8 mouse cellular contexts compared by ENCODE assay signal in genomic region chr8:104442299-104443124, GRCm38 (mm10). TPM values are rescaled to one million over a fixed set of nuclear protein-coding genes. Genes with fewer than 3 reads are reported as not detected.
A peak's percentile ranks its signal among the peaks of the same experiment; 100 is the strongest.
DNase-seq lines count a peak whose midpoint lies in the region; ATAC-seq and TF ChIP-seq lines count a peak whose summit lies in the region.

Dync1li2 (minus strand) TSS chr8:104443047.

- H3K4me3 ChIP-seq in C2C12 (ENCODE audit: insufficient read depth, poor library complexity, severe bottlenecking): peak within 1 kb of the TSS; percentile 79
- peak within 1 kb of the TSS; percentile 70 for H3K4me3 ChIP-seq in erythroblast, embryonic 14.5 days (replicated peaks)
- H3K4me3 ChIP-seq in heart, embryonic 12.5 days: peak within 1 kb of the TSS; percentile 77
- peak within 1 kb of the TSS; percentile 96 for H3K4me3 ChIP-seq in kidney, postnatal 0 days (replicated peaks; ENCODE audit: low read depth, low read length)
- peak within 1 kb of the TSS; percentile 89 for H3K4me3 ChIP-seq in liver, embryonic 12.5 days
- peak within 1 kb of the TSS; percentile 92 for H3K4me3 ChIP-seq in stomach, embryonic 15.5 days (replicated peaks)

- peaks cover 31% of the 10 kb centered on the region for H3K79me3 ChIP-seq in C2C12 (ENCODE audit: low read depth)

- peak; percentile 96 for DNase-seq in brain, embryonic 14.5 days (ENCODE audit: low read depth)
- peak; percentile 95 for DNase-seq in kidney, postnatal 0 days (ENCODE audit: low spot score)
- DNase-seq in natural killer cell, adult 2 months (ENCODE audit: low spot score in 2 of 2): peak; percentile 88 to 92

- H3K9me3 ChIP-seq in erythroblast, embryonic 14.5 days (ENCODE audit: control insufficient read depth, low read length): no peaks in the 10 kb centered on the region
- H3K9me3 ChIP-seq in heart, embryonic 12.5 days (replicated peaks): no peaks in the 10 kb centered on the region
- no peaks in the 10 kb centered on the region for H3K9me3 ChIP-seq in kidney, postnatal 0 days (replicated peaks; ENCODE audit: low read length)
- H3K9me3 ChIP-seq in liver, embryonic 12.5 days (replicated peaks): no peaks in the 10 kb centered on the region
- H3K9me3 ChIP-seq in stomach, embryonic 15.5 days: no peaks in the 10 kb centered on the region

- peak within 1 kb of the TSS; percentile 86 for H3K9ac ChIP-seq in heart, embryonic 12.5 days
- H3K9ac ChIP-seq in kidney, postnatal 0 days (ENCODE audit: low read depth, low read length): peak within 1 kb of the TSS; percentile 93
- H3K9ac ChIP-seq in liver, embryonic 12.5 days: peak within 1 kb of the TSS; percentile 77
- peak within 1 kb of the TSS; percentile 80 for H3K9ac ChIP-seq in stomach, embryonic 15.5 days

- under 1% methylated on average over 75 of the region's 75 CpGs for WGBS in heart, embryonic 12.5 days
- under 1% methylated on average over 75 of the region's 75 CpGs for WGBS in kidney, postnatal 0 days
- WGBS in liver, embryonic 12.5 days (ENCODE audit: insufficient replicate concordance): under 1% methylated on average over 75 of the region's 75 CpGs
- under 1% methylated on average over 75 of the region's 75 CpGs for WGBS in stomach, embryonic 15.5 days

- ATAC-seq in heart, embryonic 12.5 days (ENCODE audit: insufficient number of reproducible peaks, low FRiP score): peak; percentile 91
- peak; percentile 85 for ATAC-seq in kidney, postnatal 0 days (replicated peaks; ENCODE audit: low FRiP score, low read depth)
- peak; percentile 89 for ATAC-seq in liver, embryonic 12.5 days
- ATAC-seq in stomach, embryonic 15.5 days (ENCODE audit: insufficient read depth, low FRiP score, low read depth): peak; percentile 84

- TF ChIP-seq CTCF in C2C12 (IDR thresholded peaks at IDR 0.05; ENCODE audit: control insufficient read depth, insufficient read depth, insufficient read length): peak; percentile 93
- peak; percentile 91 for TF ChIP-seq CTCF in brain, embryonic 14.5 days (IDR thresholded peaks at IDR 0.05; ENCODE audit: borderline replicate concordance, extremely low read depth, insufficient read depth, insufficient read length)
- TF ChIP-seq CTCF in kidney, postnatal 0 days (IDR thresholded peaks at IDR 0.05; ENCODE audit: low read depth): peak; percentile 90

- H3K27ac ChIP-seq in heart, embryonic 12.5 days (ENCODE audit: poor library complexity, severe bottlenecking): peak within 1 kb of the TSS; percentile 83
- peak within 1 kb of the TSS; percentile 81 for H3K27ac ChIP-seq in kidney, postnatal 0 days
- H3K27ac ChIP-seq in liver, embryonic 12.5 days: peak within 1 kb of the TSS; percentile 84
- peak within 1 kb of the TSS; percentile 77 for H3K27ac ChIP-seq in stomach, embryonic 15.5 days

- peak; percentile 54 for TF ChIP-seq POLR2A in brain, embryonic 14.5 days (IDR thresholded peaks at IDR 0.05; ENCODE audit: borderline replicate concordance, extremely low read depth, insufficient read depth, insufficient read length, poor library complexity, severe bottlenecking)

- peak within 1 kb of the TSS; percentile 93 for H3ac ChIP-seq in C2C12 (ENCODE audit: control insufficient read depth, insufficient read length, low read depth)

- peaks cover 22% of the 10 kb centered on the region for H3K4me1 ChIP-seq in erythroblast, embryonic 14.5 days (ENCODE audit: control insufficient read depth)
- peaks cover 10% of the 10 kb centered on the region for H3K4me1 ChIP-seq in heart, embryonic 12.5 days (replicated peaks)
- H3K4me1 ChIP-seq in kidney, postnatal 0 days (replicated peaks; ENCODE audit: insufficient read depth, low read length): peaks cover 6% of the 10 kb centered on the region; the same call in 1 of the 2 replicates
- peaks cover 15% of the 10 kb centered on the region for H3K4me1 ChIP-seq in liver, embryonic 12.5 days
- peaks cover 11% of the 10 kb centered on the region for H3K4me1 ChIP-seq in stomach, embryonic 15.5 days

- peaks cover 51% of the 10 kb centered on the region for H3K79me2 ChIP-seq in C2C12 (ENCODE audit: control insufficient read depth, insufficient read depth)

- H3K36me3 ChIP-seq in C2C12 (ENCODE audit: control insufficient read depth, insufficient read depth): peaks cover 34% of the 10 kb centered on the region
- H3K36me3 ChIP-seq in erythroblast, embryonic 14.5 days (ENCODE audit: control insufficient read depth): peaks cover 34% of the 10 kb centered on the region
- H3K36me3 ChIP-seq in heart, embryonic 12.5 days: peaks cover 29% of the 10 kb centered on the region
- H3K36me3 ChIP-seq in kidney, postnatal 0 days (ENCODE audit: insufficient read depth, low read length): peaks cover 24% of the 10 kb centered on the region
- peaks cover 33% of the 10 kb centered on the region for H3K36me3 ChIP-seq in liver, embryonic 12.5 days
- peaks cover 21% of the 10 kb centered on the region for H3K36me3 ChIP-seq in stomach, embryonic 15.5 days

- peak within 1 kb of the TSS; percentile 91 for H3K4me2 ChIP-seq in heart, embryonic 12.5 days
- peak within 1 kb of the TSS; percentile 78 for H3K4me2 ChIP-seq in kidney, postnatal 0 days (ENCODE audit: low read length)
- H3K4me2 ChIP-seq in liver, embryonic 12.5 days: peak within 1 kb of the TSS; percentile 84
- peak within 1 kb of the TSS; percentile 79 for H3K4me2 ChIP-seq in stomach, embryonic 15.5 days

- H3K27me3 ChIP-seq in C2C12 (ENCODE audit: control insufficient read depth, insufficient read depth, insufficient read length): no peaks in the 10 kb centered on the region
- H3K27me3 ChIP-seq in erythroblast, embryonic 14.5 days (ENCODE audit: control insufficient read depth): no peaks in the 10 kb centered on the region
- no peaks in the 10 kb centered on the region for H3K27me3 ChIP-seq in heart, embryonic 12.5 days (replicated peaks)
- H3K27me3 ChIP-seq in kidney, postnatal 0 days (ENCODE audit: insufficient read depth, low read length): no peaks in the 10 kb centered on the region
- no peaks in the 10 kb centered on the region for H3K27me3 ChIP-seq in liver, embryonic 12.5 days (replicated peaks)
- H3K27me3 ChIP-seq in stomach, embryonic 15.5 days (replicated peaks): no peaks in the 10 kb centered on the region

TF ChIP-seq in C2C12, 6 proteins besides CTCF, POLR2A, EP300 and RAD21:
- TF ChIP-seq USF1 (IDR thresholded peaks at IDR 0.05; ENCODE audit: low read depth): no peak
- peak; percentile 99 for TF ChIP-seq MAX (IDR thresholded peaks at IDR 0.05)
- no peak for TF ChIP-seq MYOG (IDR thresholded peaks at IDR 0.05; ENCODE audit: control insufficient read depth, extremely low read depth, insufficient read length)
- no peak for TF ChIP-seq FOSL1 (IDR thresholded peaks at IDR 0.05; ENCODE audit: insufficient read depth, low read length, poor library complexity, severe bottlenecking)
- TF ChIP-seq CEBPB (IDR thresholded peaks at IDR 0.05; ENCODE audit: low read depth): no peak
- TF ChIP-seq MYOD1 (IDR thresholded peaks at IDR 0.05; ENCODE audit: control insufficient read depth, insufficient read length, low read depth): no peak

RNA-seq across cellular contexts. Expression of gene Dync1li2, which starts in this region (rescaled TPM):
- 26.8 TPM for polyA plus RNA-seq in C2C12 (2012; fragmentation: generic; extraction: Trizol)
- polyA plus RNA-seq in brain, embryonic 14.5 days (2012; rRNA removed): 89.9 and 110 TPM in 2 replicates
- 1.1 and 1.4 TPM in 2 replicates for polyA plus RNA-seq in erythroblast, embryonic 14.5 days (2012)
- 69.1 and 76.8 TPM in 2 replicates for polyA plus RNA-seq in heart, embryonic 12.5 days (2016; fragmentation: Nextera tagmentation; extraction: Ambion mirVana)
- 34.4 and 37.5 TPM in 2 replicates for polyA plus RNA-seq in kidney, postnatal 0 days (2015; fragmentation: Nextera tagmentation; extraction: Ambion mirVana)
- polyA plus RNA-seq in liver, embryonic 12.5 days (2016; fragmentation: Nextera tagmentation; extraction: Ambion mirVana): 22.8 and 25.2 TPM in 2 replicates
- 54.9 and 58.0 TPM in 2 replicates for polyA plus RNA-seq in stomach, embryonic 15.5 days (2015; fragmentation: Nextera tagmentation; extraction: Ambion mirVana)

Comparison
In these comparisons a context has a peak if more than half of its experiments do, and no peak if none do; other contexts are left out.
1. Peak in every context shown above with its lines: DNase-seq, ATAC-seq, H3K4me3 ChIP-seq and H3K27ac ChIP-seq.